Mouse (Mus musculus) forebrain, embryonic 11.5 days (tissue): ENCODE measurements around the gene Tank. TPM values are rescaled to one million over a fixed set of nuclear protein-coding genes. Genes with fewer than 3 reads are reported as not detected.
A peak's percentile ranks its signal among the peaks of the same experiment; 100 is the strongest.

Experiments used
- ATAC-seq: fragments of 200-750 bp; cut with Nextera tagmentation; replicated peaks from 2 replicates; pipeline ENCODE4 v1.8.0; 2017; ENCODE audit warnings: moderate TSS enrichment; ENCODE audit not compliant: low FRiP score
- DNase-seq: peaks from one replicate; pipeline ENCODE4 v3.0.0-alpha.2; 2017; ENCODE audit warnings: low spot score
- H3K27ac ChIP-seq: fragments of 300-500 bp; sonication (generic); 2 replicates; pipeline ENCODE4 v1.5.1; 2014; ENCODE audit warnings: low read depth, low read length
- H3K27me3 ChIP-seq: fragments of 300-500 bp; sonication (generic); 2 replicates; pipeline ENCODE4 v1.6.1; 2014; ENCODE audit warnings: mild to moderate bottlenecking, low read length, mixed read lengths; ENCODE audit not compliant: control insufficient read depth, insufficient read depth
- H3K36me3 ChIP-seq: fragments of 300-500 bp; sonication (generic); 2 replicates; pipeline ENCODE4 v1.6.1; 2014; ENCODE audit warnings: mild to moderate bottlenecking, low read length, moderate library complexity, mixed read lengths; ENCODE audit not compliant: control insufficient read depth, insufficient read depth
- H3K4me1 ChIP-seq: fragments of 300-500 bp; sonication (generic); replicated peaks from 2 replicates; pipeline ENCODE4 v1.6.1; 2014; ENCODE audit warnings: low read length, mixed read lengths; ENCODE audit not compliant: control insufficient read depth, insufficient read depth
- H3K4me2 ChIP-seq: fragments of 300-500 bp; sonication (generic); 2 replicates; pipeline ENCODE4 v1.6.1; 2014; ENCODE audit warnings: low read depth, mild to moderate bottlenecking, low read length, moderate library complexity, mixed read lengths; ENCODE audit not compliant: severe bottlenecking
- H3K4me3 ChIP-seq: fragments of 300-500 bp; sonication (generic); 2 replicates; pipeline ENCODE4 v1.5.1; 2014; ENCODE audit warnings: low read depth, low read length
- H3K9ac ChIP-seq: fragments of 300-500 bp; sonication (generic); 2 replicates; pipeline ENCODE4 v1.6.1; 2014; ENCODE audit warnings: low read length
- H3K9me3 ChIP-seq: fragments of 300-500 bp; sonication (generic); 2 replicates; pipeline ENCODE4 v1.6.1; 2016; ENCODE audit warnings: low read length, mixed read lengths; ENCODE audit not compliant: control insufficient read depth
- WGBS: fragments of 180-500 bp; shearing (Covaris S2); extraction: QIAGEN DNeasy Blood & Tissue Kit; methylation state at CpG from one replicate; pipeline ENCODE4 v1.1.7; 2014; 5-methylcytosine and 5-hydroxymethylcytosine counted together
- polyA plus RNA-seq: library from polyadenylated mRNA; unstranded; fragments of >200 nt; fragmentation: Nextera tagmentation; extraction: Ambion mirVana; gene quantifications from 2 replicates; pipeline ENCODE4 v1.2.1, GENCODE M21; 2014

Gene Tank
- polyA plus RNA-seq, 1 experiment from 2014 or later, result 33.8 TPM

DNA sequence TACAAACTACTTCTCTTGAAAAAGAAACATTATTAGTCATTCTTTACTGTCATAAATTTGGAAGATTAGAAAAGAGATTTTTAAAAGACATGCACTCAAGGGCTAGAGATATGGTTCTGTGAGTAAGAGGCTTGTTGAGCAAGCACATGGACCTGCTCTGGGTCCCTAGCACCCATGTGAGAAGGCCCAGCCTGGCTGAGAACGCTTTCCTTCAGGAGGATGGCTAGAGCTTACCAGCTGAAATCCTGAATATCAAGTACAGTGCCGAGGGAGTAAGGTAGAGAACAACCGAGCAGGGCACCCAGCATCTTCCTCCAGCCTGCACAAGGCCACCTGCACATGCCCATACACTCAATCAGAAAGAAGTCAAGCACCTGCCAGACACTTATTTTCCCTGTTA lies 25.1 kb downstream of the Tank start:
- Histone ChIP-seq H3K4me3 (no peak overlapping the region), H3K27ac (no peak overlapping the region), H3K27me3 (no peaks in the 10 kb centered on the region), H3K9me3 (no peaks in the 10 kb centered on the region), H3K4me1 (no peaks in the 10 kb centered on the region), H3K4me2 (no peak overlapping the region), H3K36me3 (no peaks in the 10 kb centered on the region), H3K9ac (no peak overlapping the region)
- ATAC-seq (no peak), DNase-seq (no peak)
- 80% methylated on average over 3 of the region's 3 CpGs for WGBS

DNA sequence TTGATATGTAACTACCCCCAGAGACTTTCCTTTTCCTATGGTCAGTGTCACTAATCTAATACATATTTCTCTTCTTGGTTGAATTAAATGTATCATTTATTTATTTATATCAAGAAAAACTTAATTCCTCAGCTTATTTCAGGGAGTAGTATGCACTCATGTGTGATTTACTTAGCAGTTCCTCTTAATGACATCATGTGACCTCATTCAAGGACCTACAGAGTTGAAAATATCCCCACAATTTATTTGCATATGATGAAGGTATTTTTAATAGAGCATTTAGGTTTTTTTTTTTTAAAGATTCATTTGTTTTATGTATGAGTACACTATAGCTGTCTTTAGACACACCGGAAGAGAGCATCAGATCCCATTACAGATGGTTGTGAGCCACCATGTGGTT lies 28.6 kb downstream of the Tank start:
- Histone ChIP-seq H3K27me3 (no peaks in the 10 kb centered on the region), H3K4me2 (no peak overlapping the region), H3K4me3 (no peak overlapping the region), H3K4me1 (0 out of 2 replicates have a peak, but pooled peaks cover 2% of the 10 kb centered on the region), H3K9me3 (no peaks in the 10 kb centered on the region), H3K27ac (no peak overlapping the region), H3K36me3 (no peaks in the 10 kb centered on the region), H3K9ac (no peak overlapping the region)
- 92% methylated on average over 1 of the region's 1 CpGs for WGBS
- no peak for ATAC-seq
- DNase-seq, result no peak

DNA sequence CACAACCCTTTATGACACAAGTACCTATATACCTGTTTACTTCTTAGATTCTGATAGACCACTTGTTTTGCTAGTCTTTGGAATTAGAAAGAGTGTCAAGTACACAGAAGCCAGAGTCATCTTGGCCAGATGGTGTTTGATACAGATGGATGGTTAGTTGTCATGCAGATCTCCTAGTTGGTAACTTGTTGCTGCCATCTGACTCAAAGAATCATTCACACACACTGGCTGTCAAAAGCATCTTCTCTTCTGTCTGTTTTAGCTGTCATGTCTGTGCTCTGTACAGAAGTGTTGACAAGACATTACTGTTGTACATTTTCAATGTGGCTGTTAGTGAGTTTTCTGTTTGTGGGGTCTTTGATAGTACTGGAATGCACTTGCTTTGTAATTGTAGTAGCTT lies 45.6 kb downstream of the Tank start:
- H3K36me3 ChIP-seq, result no peaks in the 10 kb centered on the region
- H3K4me2 ChIP-seq, result no peak overlapping the region
- DNase-seq (no peak), ATAC-seq (no peak)
- H3K4me1 ChIP-seq, result no peaks in the 10 kb centered on the region
- H3K27me3 ChIP-seq, result no peaks in the 10 kb centered on the region
- H3K9me3 ChIP-seq, result no peaks in the 10 kb centered on the region; the same call in 1 of the 2 replicates
- H3K27ac ChIP-seq, result no peak overlapping the region
- no peak overlapping the region for H3K9ac ChIP-seq
- H3K4me3 ChIP-seq, result no peak overlapping the region

DNA sequence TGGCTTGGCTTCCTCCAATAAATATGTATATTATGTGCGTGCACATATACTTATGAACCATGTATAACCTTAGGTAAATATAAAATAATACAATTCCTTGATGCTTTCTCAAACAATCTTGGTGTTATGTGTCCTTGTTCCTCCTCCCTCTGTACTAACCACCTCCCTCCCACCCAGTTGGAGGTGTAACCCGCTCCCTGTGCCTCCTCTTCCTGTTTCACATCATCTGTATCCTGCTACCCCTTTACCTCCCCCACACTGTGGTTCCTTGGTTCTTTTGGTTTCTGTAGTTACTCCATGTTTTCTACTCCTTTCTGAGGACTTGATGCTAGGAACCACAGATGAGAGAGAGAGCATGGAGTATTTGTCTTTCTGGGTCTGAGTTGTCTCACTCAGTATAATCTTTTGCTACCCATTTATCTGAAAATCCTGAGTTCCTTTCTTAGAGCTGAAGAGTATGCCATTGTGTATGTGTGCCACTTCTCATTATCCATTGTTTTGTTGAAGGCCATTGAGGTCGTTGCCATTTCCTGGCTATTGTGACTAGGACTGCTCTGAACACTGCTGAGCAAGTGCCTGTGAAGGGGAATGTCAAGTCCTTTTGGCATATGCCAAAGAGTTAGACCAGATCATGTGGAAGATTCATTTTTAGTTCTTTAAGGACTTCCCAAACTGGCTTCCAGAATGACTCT lies 52.6 kb downstream of the Tank start:
- no peaks in the 10 kb centered on the region for H3K36me3 ChIP-seq
- no peak overlapping the region for H3K4me3 ChIP-seq
- DNase-seq (no peak), ATAC-seq (no peak)
- no peak overlapping the region for H3K9ac ChIP-seq
- 76% methylated on average over 3 of the region's 3 CpGs for WGBS
- no peaks in the 10 kb centered on the region for H3K27me3 ChIP-seq
- H3K27ac ChIP-seq, result no peak overlapping the region
- H3K9me3 ChIP-seq, result no peaks in the 10 kb centered on the region
- H3K4me2 ChIP-seq, result no peak overlapping the region
- H3K4me1 ChIP-seq, result no peaks in the 10 kb centered on the region

DNA sequence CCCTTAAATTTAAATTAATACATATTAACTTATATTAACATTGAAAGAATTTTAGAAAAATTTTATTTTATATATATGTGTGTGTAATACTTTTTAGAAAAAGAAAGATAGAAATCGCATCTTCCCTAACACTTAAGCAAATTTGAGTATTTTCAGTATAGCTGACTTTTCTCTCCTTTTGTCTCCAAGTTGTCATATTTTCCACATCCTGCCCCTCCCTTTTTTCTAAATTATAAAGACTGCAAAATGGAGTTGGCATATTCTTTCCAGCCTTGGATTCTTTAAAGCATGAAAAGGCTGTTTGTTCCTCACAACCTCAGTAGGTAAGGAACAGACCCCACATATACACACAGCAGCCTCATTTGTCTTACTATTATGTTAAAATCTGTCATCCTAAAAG lies 56.7 kb downstream of the Tank start:
- no peak overlapping the region for H3K4me3 ChIP-seq
- H3K9ac ChIP-seq, result no peak overlapping the region
- no peaks in the 10 kb centered on the region for H3K36me3 ChIP-seq
- H3K27me3 ChIP-seq, result no peaks in the 10 kb centered on the region
- WGBS, result 92% methylated on average over 1 of the region's 1 CpGs
- H3K4me2 ChIP-seq, result no peak overlapping the region
- no peak for ATAC-seq
- no peaks in the 10 kb centered on the region for H3K9me3 ChIP-seq
- H3K27ac ChIP-seq, result no peak overlapping the region
- no peaks in the 10 kb centered on the region for H3K4me1 ChIP-seq
- no peak for DNase-seq

DNA sequence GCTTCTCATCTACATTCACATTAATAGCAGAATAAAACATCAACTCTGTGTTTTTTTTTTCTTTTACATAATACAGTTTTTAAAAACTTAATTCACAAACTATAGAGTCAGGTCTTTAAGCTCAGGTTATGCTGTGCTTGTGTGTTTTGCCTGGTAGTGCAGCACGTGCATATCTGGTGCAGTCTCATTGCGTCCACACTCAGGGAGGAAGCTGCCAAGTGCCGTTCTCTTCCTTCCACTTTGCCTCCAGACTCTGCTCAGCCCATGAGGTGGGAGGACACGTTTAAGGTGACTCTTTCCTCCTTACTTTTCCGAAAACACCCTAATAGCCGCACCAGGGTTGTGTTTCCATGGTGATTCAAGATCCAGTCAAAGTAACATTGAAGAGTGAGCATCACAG lies 59.8 kb downstream of the Tank start:
- Histone ChIP-seq H3K4me3 (no peak overlapping the region), H3K9ac (no peak overlapping the region), H3K27me3 (no peaks in the 10 kb centered on the region), H3K4me2 (no peak overlapping the region), H3K4me1 (no peaks in the 10 kb centered on the region), H3K36me3 (no peaks in the 10 kb centered on the region), H3K9me3 (no peaks in the 10 kb centered on the region), H3K27ac (no peak overlapping the region)
- DNase-seq (no peak), ATAC-seq (no peak)
- 77% methylated on average over 6 of the region's 6 CpGs for WGBS

DNA sequence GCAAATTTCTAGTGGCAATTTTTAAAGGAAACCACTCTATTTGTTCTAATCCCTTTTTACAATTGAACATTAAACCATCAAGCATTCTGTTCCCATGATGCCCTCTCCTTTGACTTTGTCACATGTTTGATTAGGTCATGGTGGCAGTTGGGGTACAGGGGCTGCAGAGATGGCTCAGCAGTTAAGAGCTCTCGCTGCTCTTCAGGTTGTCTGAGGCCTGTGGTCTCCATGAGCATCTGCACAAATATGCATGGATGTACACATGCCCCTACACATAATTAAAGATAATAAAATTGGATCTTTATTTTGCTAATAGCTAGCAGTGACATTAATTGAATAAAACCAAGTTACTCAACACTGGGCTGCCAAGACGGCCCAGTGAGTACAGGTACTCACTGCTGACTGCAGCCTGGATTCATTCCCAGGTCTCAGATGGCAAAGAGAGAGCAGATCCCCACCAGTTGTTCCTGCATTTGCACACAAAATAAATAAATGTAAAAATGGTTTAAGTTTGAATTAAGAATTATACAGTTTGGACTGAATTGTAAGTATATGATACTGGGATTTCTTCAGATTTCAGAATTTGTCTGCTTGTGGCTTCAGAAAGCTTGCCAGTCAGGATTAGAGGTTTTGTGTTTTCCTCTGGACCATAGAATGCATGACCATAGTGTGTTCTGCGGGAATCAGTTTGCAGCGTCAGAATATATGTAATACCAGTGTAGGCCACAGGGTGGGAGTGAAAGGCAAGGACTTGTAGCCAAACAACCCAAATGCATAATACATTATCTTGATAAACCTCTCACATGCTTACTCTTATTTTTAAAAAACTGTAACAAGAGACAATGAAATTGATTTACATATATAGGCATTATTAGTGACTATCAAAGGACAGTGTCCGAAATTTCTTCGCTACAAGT lies 64.3 kb downstream of the Tank start:
- H3K4me2 ChIP-seq, result no peak overlapping the region
- no peaks in the 10 kb centered on the region for H3K27me3 ChIP-seq
- peak; percentile 78 for ATAC-seq
- H3K9ac ChIP-seq, result no peak overlapping the region
- no peak overlapping the region for H3K4me3 ChIP-seq
- H3K9me3 ChIP-seq, result no peaks in the 10 kb centered on the region
- peak; percentile 64 for DNase-seq
- no peaks in the 10 kb centered on the region for H3K4me1 ChIP-seq
- WGBS, result 53% methylated on average over 6 of the region's 6 CpGs
- H3K36me3 ChIP-seq, result no peaks in the 10 kb centered on the region
- H3K27ac ChIP-seq, result no peak overlapping the region

DNA sequence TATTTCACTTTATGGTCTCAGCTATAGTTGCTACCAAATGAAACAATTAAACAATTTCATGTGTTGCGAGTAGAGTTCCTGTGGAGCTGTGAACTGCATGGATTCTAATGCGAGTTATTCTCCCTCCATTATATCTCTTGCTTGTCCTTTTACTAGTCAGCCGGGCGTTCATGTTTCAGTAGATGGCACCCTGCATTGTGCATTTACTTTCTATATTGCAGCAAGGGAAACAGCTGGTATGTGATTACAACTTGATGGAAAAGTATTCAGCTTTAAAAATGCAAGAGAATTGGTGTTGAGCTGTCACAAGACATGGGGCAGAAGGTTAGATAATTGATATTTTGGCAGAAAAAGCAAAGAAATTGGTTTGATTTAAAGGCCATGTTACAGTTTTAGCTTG lies 72.8 kb downstream of the Tank start:
- H3K27me3 ChIP-seq, result no peaks in the 10 kb centered on the region; the same call in 1 of the 2 replicates
- no peak overlapping the region for H3K9ac ChIP-seq
- H3K36me3 ChIP-seq, result no peaks in the 10 kb centered on the region
- DNase-seq (no peak), ATAC-seq (no peak)
- H3K4me1 ChIP-seq, result no peaks in the 10 kb centered on the region; the same call in 1 of the 2 replicates
- H3K9me3 ChIP-seq, result no peaks in the 10 kb centered on the region
- 84% methylated on average over 4 of the region's 4 CpGs for WGBS
- no peak overlapping the region for H3K27ac ChIP-seq
- no peak overlapping the region for H3K4me2 ChIP-seq
- H3K4me3 ChIP-seq, result no peak overlapping the region
